Mouse (Mus musculus) 3T3-L1 (cell line): ENCODE data around the gene Lcp2.

ENCODE experiments used
- DNase-seq: peaks from one replicate; pipeline ENCODE4 v3.0.0-alpha.2; 2015; ENCODE audit warnings: low read depth, low spot score

The Lcp2 gene

GRCm38 (mm10) chr11:34046767-34047541 is at the start of gene Lcp2:
Gene Lcp2 (plus strand): TSS chr11:34046920.
- no peak for DNase-seq

DNA sequence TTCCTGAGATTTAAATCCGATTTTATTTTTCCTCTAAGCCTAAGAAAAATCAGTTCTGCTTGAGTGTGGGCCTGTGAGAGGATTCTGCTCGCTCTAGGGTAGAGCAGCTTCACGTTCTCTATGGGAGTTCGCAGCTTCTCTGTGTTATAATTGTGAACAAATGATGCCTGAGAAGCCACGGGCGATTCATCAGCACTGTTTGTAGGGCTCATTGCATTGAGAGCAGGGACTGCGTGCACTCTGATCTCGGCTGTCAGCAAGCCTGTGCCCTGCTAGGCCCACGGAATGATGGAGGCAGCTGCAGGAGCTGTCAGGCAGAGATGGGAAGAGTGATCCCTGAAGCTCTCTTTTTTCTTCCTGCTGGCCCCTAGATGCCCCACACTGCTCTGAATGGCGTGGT is 48.5 kb upstream of the Lcp2 start:
- DNase-seq, result no peak

GRCm38 (mm10) chr11:34000416-34000815 is 46.3 kb upstream of the Lcp2 start:
- no peak for DNase-seq

GRCm38 (mm10) chr11:34001938-34002592 is 44.7 kb upstream of the Lcp2 start:
- DNase-seq, result peak; percentile 52

GRCm38 (mm10) chr11:34002593-34002965 is 44.1 kb upstream of the Lcp2 start:
- no peak for DNase-seq

- no peak for DNase-seq
These were observed 39.1 kb upstream of the Lcp2 start for GRCm38 (mm10) chr11:34007616-34008015.

DNA sequence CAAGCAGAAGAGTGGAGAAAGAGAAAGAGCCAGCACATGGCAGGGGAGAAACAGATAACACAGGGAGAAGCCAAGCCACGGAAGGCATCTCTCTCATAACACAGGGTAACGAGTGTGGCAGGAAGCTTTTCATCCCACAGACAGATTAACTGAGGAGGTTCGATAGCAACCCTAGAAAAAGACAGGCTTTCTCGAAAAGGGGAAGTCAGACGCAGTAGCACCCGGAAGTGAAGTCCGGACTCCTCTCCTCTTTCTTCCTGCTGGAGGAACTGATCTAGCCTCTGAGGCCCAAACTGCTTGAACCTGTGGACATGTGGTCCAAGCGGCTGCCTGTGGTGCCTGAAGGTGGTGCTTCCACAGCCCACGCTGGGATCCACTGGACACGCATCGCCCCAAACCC is 38.5 kb upstream of the Lcp2 start:
- no peak for DNase-seq

DNA sequence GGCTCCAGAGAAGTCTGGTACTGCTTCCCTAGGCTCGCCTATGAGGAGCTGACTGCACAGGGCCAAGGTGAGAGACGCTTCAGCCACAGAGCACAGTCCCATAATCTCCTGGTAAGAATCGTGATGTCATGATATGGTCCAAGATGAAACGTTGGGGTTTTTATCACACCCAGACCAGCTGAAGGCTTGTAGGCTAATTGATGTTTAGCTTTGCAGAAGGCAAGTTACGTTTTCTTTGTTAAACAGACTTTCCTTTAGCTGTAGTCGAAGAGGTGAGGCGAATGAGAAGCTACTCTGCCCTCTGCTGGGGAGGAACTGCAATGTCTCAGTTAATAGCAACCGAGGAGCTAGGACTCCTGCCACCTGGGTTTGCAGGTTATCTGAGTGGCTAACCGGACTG is 38.0 kb upstream of the Lcp2 start:
- peak; percentile 7 for DNase-seq

GRCm38 (mm10) chr11:34009316-34010087 is 37.2 kb upstream of the Lcp2 start:
- DNase-seq, result no peak

- no peak for DNase-seq
These were observed 36.4 kb upstream of the Lcp2 start for GRCm38 (mm10) chr11:34010133-34010858.

DNA sequence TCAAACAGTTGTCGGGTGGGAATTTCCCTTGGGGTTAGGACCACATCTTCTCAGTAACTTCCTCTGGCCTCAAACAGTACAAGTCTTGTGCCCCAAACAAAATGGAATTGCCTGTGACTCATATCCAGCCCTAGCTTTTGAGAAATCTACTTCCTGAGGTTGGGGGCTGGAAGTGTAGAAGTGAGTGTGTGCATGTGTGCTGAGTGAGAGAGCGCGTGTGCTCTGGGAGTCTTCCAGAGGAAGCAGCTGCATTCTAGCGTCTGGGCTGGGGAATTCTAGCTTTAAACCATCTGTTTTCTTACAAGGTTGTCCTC is 35.9 kb upstream of the Lcp2 start:
- no peak for DNase-seq

DNA sequence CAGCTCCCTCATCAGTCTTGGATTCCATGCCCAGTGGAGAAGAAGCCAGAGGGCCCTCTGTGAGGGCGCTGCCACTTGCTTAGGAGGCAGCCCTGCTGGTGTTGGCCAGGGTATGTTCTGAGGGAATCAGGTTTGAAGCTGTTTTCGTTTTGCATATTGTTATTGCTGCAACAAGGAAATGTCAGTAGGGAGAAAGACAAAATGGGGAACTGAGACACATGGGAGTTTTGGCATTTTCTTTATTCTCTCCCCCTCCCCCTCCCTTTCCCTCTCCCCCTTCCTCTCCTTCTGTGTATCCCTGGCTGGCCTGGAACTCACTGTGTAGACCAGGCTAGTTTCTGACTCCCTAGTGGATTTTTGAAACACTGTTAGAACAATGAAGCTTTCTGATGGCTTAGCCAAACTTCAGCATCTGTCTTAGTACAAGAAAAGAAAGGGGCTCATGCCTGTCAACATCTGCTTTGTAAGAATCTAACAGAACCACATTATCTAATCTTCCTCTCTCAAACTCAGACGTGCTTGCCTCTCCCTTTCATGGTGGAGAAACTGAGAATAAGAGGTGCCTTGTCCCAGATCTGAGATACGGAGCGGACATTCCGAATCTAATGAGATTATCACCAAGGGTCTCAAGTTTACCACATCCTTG is 34.6 kb upstream of the Lcp2 start:
- no peak for DNase-seq

DNA sequence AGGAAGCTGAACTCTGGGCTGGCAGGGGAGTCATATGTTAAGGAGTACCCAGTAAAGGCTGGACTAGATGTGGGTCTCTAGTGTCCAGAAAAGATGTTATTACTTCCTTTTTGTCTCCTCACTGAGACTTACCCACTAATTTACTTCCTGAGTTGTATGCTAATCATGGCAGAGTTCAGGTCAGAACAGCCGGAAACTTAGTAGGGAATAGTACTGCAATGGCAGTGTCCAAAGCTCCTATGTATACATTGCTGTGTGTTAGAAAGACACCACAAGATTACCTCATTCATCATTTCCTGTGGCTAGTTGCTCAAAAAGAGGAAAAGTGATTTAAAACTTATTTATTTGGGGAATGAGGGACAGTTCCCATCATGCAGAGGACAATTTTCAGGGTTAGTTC is 21.6 kb upstream of the Lcp2 start:
- DNase-seq, result no peak

- DNase-seq, result no peak
These were observed 17.1 kb upstream of the Lcp2 start for GRCm38 (mm10) chr11:34029658-34030057.

DNA sequence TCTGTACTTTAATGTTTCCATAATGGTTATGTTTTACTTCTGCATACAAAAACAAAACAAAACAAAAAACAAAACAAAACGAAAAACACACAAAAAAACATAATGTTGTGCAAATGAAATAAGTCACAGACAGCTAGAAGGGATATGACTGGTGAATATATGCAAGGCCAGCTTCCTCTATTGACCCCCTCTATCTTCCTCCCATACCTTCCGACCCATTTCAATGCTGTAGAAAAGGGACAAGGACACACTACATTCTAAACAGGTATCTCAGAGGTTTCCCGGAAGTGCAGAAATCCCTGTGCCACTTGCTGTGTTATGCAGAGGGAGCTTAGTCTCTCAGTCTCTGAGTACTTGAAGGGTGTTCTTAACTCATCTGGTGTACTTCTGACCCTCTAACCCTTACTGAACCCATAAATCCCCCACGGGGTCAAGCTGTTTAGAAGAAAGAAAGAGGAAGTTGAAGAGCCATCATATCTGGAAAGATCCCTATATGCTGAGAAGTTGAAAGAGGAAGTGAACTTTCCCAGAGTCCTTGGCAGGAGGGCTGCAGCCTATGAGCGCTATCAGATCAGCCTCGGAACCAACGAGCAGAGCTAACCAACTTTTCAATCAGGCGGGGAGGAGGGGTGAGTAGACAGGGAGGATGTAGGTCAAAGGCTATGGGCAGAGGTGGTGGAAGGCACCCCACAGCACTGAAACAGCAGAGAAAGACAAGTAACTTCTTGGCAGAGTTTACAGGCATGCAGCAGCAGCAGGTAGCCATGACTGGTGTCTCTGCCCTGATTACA is 15.5 kb upstream of the Lcp2 start:
- DNase-seq, result no peak

GRCm38 (mm10) chr11:34034008-34034505 is 12.7 kb upstream of the Lcp2 start:
- no peak for DNase-seq

GRCm38 (mm10) chr11:34034794-34035193 is 11.9 kb upstream of the Lcp2 start:
- no peak for DNase-seq

DNA sequence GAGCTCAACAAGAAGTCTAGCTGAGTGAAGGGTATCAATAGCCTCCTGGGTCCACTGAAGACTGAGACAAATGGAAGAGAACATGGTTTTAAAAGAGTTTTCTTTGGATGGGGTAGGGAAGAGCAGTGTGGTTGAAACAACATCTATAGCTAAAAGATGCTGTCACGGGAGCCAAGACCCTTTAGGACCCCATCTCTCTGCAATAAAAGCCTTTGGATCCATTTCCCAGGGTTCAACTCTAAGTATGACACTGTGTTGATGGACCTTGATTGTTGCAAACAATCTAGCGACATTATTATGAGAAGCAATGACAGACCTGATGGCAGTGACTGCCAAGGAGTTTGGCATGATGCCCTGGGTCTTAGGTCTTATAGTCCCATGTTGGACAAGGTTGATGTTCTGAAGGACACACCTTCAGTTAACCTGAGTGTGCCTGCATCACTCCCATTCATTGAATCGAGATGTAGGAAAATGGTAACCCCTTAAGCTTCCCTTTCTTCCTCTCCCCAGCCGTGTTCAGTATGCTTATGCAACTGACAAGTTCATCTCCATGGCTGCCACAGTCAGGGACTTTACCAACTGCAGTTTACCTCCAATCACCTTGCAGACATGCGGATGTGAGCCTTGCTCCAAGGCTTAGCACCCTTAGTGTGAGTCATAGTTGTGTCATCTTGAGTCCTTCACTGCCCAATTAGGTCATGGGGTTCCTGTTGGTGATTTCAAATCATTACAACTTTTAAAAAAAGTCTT is 10.6 kb upstream of the Lcp2 start:
- no peak for DNase-seq

DNA sequence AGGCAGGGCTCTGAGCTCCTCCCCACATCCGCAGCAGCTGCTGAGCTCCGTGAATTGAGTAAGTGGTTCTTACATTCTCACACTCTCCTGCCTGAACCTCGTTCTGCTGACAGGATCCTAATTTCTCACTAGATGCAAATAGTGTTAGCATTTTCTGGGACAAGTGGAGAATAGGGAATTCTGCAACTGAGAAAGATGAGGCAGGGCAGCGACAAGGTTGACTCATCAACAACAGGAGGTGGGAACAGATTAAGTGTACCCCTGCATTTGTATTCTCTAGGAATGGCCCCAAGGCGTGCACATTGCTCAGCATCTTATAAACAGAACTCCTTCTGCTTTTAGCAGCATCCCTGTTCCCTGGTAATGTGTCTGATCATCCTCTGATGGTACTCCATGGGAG is 6.7 kb upstream of the Lcp2 start:
- no peak for DNase-seq

GRCm38 (mm10) chr11:34042808-34043207 is 3.9 kb upstream of the Lcp2 start:
- no peak for DNase-seq
